Mouse (Mus musculus): ENCODE results near the gene U2surp. TPM values are rescaled to one million over a fixed set of nuclear protein-coding genes. Genes with fewer than 3 reads are reported as not detected.

The U2surp gene
- total and polyA plus RNA-seq, 3 experiments, result 69.0 to 244 (median 72.1) TPM

- TF ChIP-seq MYC (IDR thresholded peaks at IDR 0.05; ENCODE audit: low read depth, low read length) (peak; percentile 88; the same call in 1 of the 2 replicates), POLR2AphosphoS5 (IDR thresholded peaks at IDR 0.05; ENCODE audit: borderline replicate concordance, low read depth, low read length) (peak; percentile 90), MXI1 (IDR thresholded peaks at IDR 0.05; ENCODE audit: low read depth, low read length) (peak; percentile 75; the same call in 1 of the 2 replicates), MYB (IDR thresholded peaks at IDR 0.05; ENCODE audit: low read depth, low read length) (peak; percentile 63), USF1 (IDR thresholded peaks at IDR 0.05; ENCODE audit: low read depth, low read length) (no peak)
Observed at GRCm38 (mm10) chr9:95554231-95555221, 42.7 kb upstream of the U2surp start (continued).

GRCm38 (mm10) chr9:95552175-95552705, 40.4 kb upstream of the U2surp start:
- H3K79me2 ChIP-seq (ENCODE audit: control insufficient read depth, insufficient read depth, low read length, poor library complexity), result no peaks in the 10 kb centered on the region; the same call in 1 of the 2 replicates
- peaks cover 38 to 70% of the 10 kb centered on the region in 2 experiments for H3K4me1 ChIP-seq (ENCODE audit: control insufficient read depth in 1 of 2, insufficient read depth in 2 of 2, low read length in 2 of 2)
- H3K27me3 ChIP-seq (ENCODE audit: control insufficient read depth in 1 of 2, insufficient read depth in 2 of 2, low read length in 2 of 2), result no peaks in the 10 kb centered on the region
- TF ChIP-seq CTCF (IDR thresholded peaks at IDR 0.05 in 2 of 3, conservative IDR thresholded peaks at IDR 0.05 in 1 of 3; ENCODE audit: control insufficient read depth in 1 of 3, insufficient read depth in 1 of 3, low read depth in 2 of 3, low read length in 3 of 3, poor library complexity in 1 of 3, severe bottlenecking in 1 of 3) (no peak), POLR2AphosphoS5 (IDR thresholded peaks at IDR 0.05; ENCODE audit: borderline replicate concordance, low read depth, low read length) (no peak), ETS1 (IDR thresholded peaks at IDR 0.05; ENCODE audit: low read depth, low read length) (no peak), HCFC1 (IDR thresholded peaks at IDR 0.05; ENCODE audit: low read depth, low read length) (no peak)
- H3K4me3 ChIP-seq (ENCODE audit: control insufficient read depth in 1 of 2, insufficient read depth in 1 of 2, low read depth in 2 of 2, low read length in 2 of 2), result no peak overlapping the region
- H3K36me3 ChIP-seq (ENCODE audit: control insufficient read depth in 1 of 2, insufficient read depth in 2 of 2, low read length in 2 of 2), result peaks cover 0 to 57% of the 10 kb centered on the region in 2 experiments; a peak in 2 of 4 replicates
- H3K9me3 ChIP-seq (replicated peaks; ENCODE audit: insufficient read depth, low read length), result no peaks in the 10 kb centered on the region
- H3K27ac ChIP-seq (ENCODE audit: control insufficient read depth, low read depth, low read length), result peak overlapping the region; percentile 96
- no peak for DNase-seq (ENCODE audit: low read depth, low spot score)
- H3K9ac ChIP-seq (ENCODE audit: control insufficient read depth, low read depth, low read length, poor library complexity, severe bottlenecking), result peak overlapping the region; percentile 63

- Histone ChIP-seq H3K27me3 (ENCODE audit: control insufficient read depth in 1 of 2, insufficient read depth in 2 of 2, low read length in 2 of 2) (no peaks in the 10 kb centered on the region), H3K79me2 (ENCODE audit: control insufficient read depth, insufficient read depth, low read length, poor library complexity) (no peaks in the 10 kb centered on the region; the same call in 1 of the 2 replicates), H3K4me1 (ENCODE audit: control insufficient read depth in 1 of 2, insufficient read depth in 2 of 2, low read length in 2 of 2) (peaks cover 37 to 63% of the 10 kb centered on the region in 2 experiments), H3K4me3 (ENCODE audit: control insufficient read depth in 1 of 2, insufficient read depth in 1 of 2, low read depth in 2 of 2, low read length in 2 of 2) (peak overlapping the region; percentile 9 to 43; a peak in 3 of 4 replicates), H3K27ac (ENCODE audit: control insufficient read depth, low read depth, low read length) (peak overlapping the region; percentile 96), H3K9ac (ENCODE audit: control insufficient read depth, low read depth, low read length, poor library complexity, severe bottlenecking) (peak overlapping the region; percentile 63), H3K9me3 (replicated peaks; ENCODE audit: insufficient read depth, low read length) (no peaks in the 10 kb centered on the region), H3K36me3 (ENCODE audit: control insufficient read depth in 1 of 2, insufficient read depth in 2 of 2, low read length in 2 of 2) (peaks cover 0 to 55% of the 10 kb centered on the region in 2 experiments; a peak in 2 of 4 replicates)
- peak; percentile 83 for DNase-seq (ENCODE audit: low read depth, low spot score)
- TF ChIP-seq NRF1 (IDR thresholded peaks at IDR 0.05; ENCODE audit: insufficient read depth, low read depth, low read length, poor library complexity, severe bottlenecking), result peak; percentile 69
- 0 out of 2 replicates have a peak, but pooled peaks have one; percentile 63 for TF ChIP-seq MAFK (IDR thresholded peaks at IDR 0.05; ENCODE audit: borderline replicate concordance, low read depth, low read length)
- peak; percentile 51; the same call in 1 of the 2 replicates for TF ChIP-seq TBP (IDR thresholded peaks at IDR 0.05; ENCODE audit: low read depth, low read length)
- no peak for TF ChIP-seq MYB (IDR thresholded peaks at IDR 0.05; ENCODE audit: low read depth, low read length)
- no peak for TF ChIP-seq GABPA (IDR thresholded peaks at IDR 0.05; ENCODE audit: low read depth, low read length)
- TF ChIP-seq CHD1 (IDR thresholded peaks at IDR 0.05; ENCODE audit: low read depth, low read length), result peak; percentile 98
- peak; percentile 70; the same call in 1 of the 2 replicates for TF ChIP-seq MXI1 (IDR thresholded peaks at IDR 0.05; ENCODE audit: low read depth, low read length)
- TF ChIP-seq POLR2AphosphoS5 (IDR thresholded peaks at IDR 0.05; ENCODE audit: borderline replicate concordance, low read depth, low read length), result no peak
- no peak; the same call in 1 of the 2 replicates for TF ChIP-seq CHD2 (IDR thresholded peaks at IDR 0.05; ENCODE audit: low read length)
- peak; percentile 94 for TF ChIP-seq GATA1 (IDR thresholded peaks at IDR 0.05; ENCODE audit: low read depth, low read length)
- no peak for TF ChIP-seq POLR2AphosphoS2 (IDR thresholded peaks at IDR 0.05; ENCODE audit: low read length)
- peak; percentile 94 for TF ChIP-seq TCF12 (IDR thresholded peaks at IDR 0.05; ENCODE audit: low read depth, low read length)
- no peak for TF ChIP-seq ELF1 (IDR thresholded peaks at IDR 0.05; ENCODE audit: low read depth, low read length)
- TF ChIP-seq ZKSCAN1 (IDR thresholded peaks at IDR 0.05; ENCODE audit: low read depth, low read length), result no peak
- TF ChIP-seq KAT2A (conservative IDR thresholded peaks at IDR 0.05; ENCODE audit: low read depth, low read length), result no peak
- TF ChIP-seq NELFE (IDR thresholded peaks at IDR 0.05; ENCODE audit: low read depth, low read length), result no peak; the same call in 1 of the 2 replicates
- TF ChIP-seq ZNF384 (IDR thresholded peaks at IDR 0.05; ENCODE audit: low read depth, low read length), result no peak
- peak; percentile 47 to 52; a peak in 2 of 4 replicates for TF ChIP-seq POLR2A (IDR thresholded peaks at IDR 0.05; ENCODE audit: control insufficient read depth in 1 of 2, insufficient read depth in 1 of 2, low read depth in 1 of 2, low read length in 2 of 2, poor library complexity in 1 of 2)
Observed at GRCm38 (mm10) chr9:95550856-95551774, 39.3 kb upstream of the U2surp start.
